Mouse (Mus musculus) limb, embryonic 14.5 days (tissue): ENCODE data around the gene Slc25a16. TPM values are rescaled to one million over a fixed set of nuclear protein-coding genes. Genes with fewer than 3 reads are reported as not detected.

Source experiments
- ATAC-seq: fragments of 200-750 bp; cut with Nextera tagmentation; 2 replicates; pipeline ENCODE4 v1.8.0; 2017; ENCODE audit warnings: low read depth, moderate number of reproducible peaks, moderate TSS enrichment; ENCODE audit not compliant: low FRiP score
- DNase-seq: peaks from one replicate; pipeline ENCODE4 v3.0.0-alpha.2; 2015; ENCODE audit warnings: low spot score
- H3K27ac ChIP-seq: fragments of 300-500 bp; sonication (generic); replicated peaks from 2 replicates; pipeline ENCODE4 v1.5.1; 2014; ENCODE audit warnings: low read depth, mild to moderate bottlenecking, low read length, moderate library complexity, mixed read lengths
- H3K27me3 ChIP-seq: fragments of 300-500 bp; sonication (generic); 2 replicates; pipeline ENCODE4 v1.6.1; 2014; ENCODE audit warnings: low read length, mixed read lengths; ENCODE audit not compliant: control insufficient read depth, insufficient read depth
- H3K36me3 ChIP-seq: fragments of 300-500 bp; sonication (generic); 2 replicates; pipeline ENCODE4 v1.6.1; 2014; ENCODE audit warnings: mild to moderate bottlenecking, low read length, moderate library complexity, mixed read lengths; ENCODE audit not compliant: control insufficient read depth, insufficient read depth
- H3K4me1 ChIP-seq: fragments of 300-500 bp; sonication (generic); 2 replicates; pipeline ENCODE4 v1.6.1; 2014; ENCODE audit warnings: antibody characterized with exemption, low read length, mixed read lengths; ENCODE audit not compliant: control insufficient read depth, insufficient read depth
- H3K4me2 ChIP-seq: fragments of 300-500 bp; sonication (generic); replicated peaks from 2 replicates; pipeline ENCODE4 v1.6.1; 2014; ENCODE audit warnings: low read depth, mild to moderate bottlenecking, low read length, moderate library complexity; ENCODE audit not compliant: severe bottlenecking
- H3K4me3 ChIP-seq: fragments of 300-500 bp; sonication (generic); replicated peaks from 2 replicates; pipeline ENCODE4 v1.5.1; 2014; ENCODE audit warnings: low read length
- H3K9ac ChIP-seq: fragments of 300-500 bp; sonication (generic); 2 replicates; pipeline ENCODE4 v1.6.1; 2014; ENCODE audit warnings: mild to moderate bottlenecking, low read depth, low read length, moderate library complexity; ENCODE audit not compliant: severe bottlenecking
- H3K9me3 ChIP-seq: fragments of 300-500 bp; sonication (generic); 2 replicates; pipeline ENCODE4 v1.6.1; 2016; ENCODE audit warnings: low read length; ENCODE audit not compliant: control insufficient read depth
- POLR2A ChIP-seq: fragments of 200-500 bp; IDR thresholded peaks from 2 replicates; pipeline ENCODE4 v1.8.0; 2012; ENCODE audit warnings: inconsistent platforms, mild to moderate bottlenecking, moderate library complexity, borderline replicate concordance; ENCODE audit not compliant: insufficient read depth, insufficient read length; ENCODE audit errors: extremely low read depth
- WGBS: fragments of 180-500 bp; shearing (Covaris S2); extraction: QIAGEN DNeasy Blood & Tissue Kit; methylation state at CpG from one replicate; pipeline ENCODE4 v1.1.7; 2014; 5-methylcytosine and 5-hydroxymethylcytosine counted together
- polyA plus RNA-seq, 2 experiments: library from polyadenylated mRNA; depleted of rRNA in 1 of 2; stranded (reverse) in 1 of 2; unstranded in 1 of 2; fragments of >200 nt; fragmentation: Nextera tagmentation in 1 of 2; extraction: Ambion mirVana in 1 of 2; gene quantifications; 2 replicates each; pipeline versions ENCODE4 v1.2.1 to v1.2.3; 2012 to 2014

Gene Slc25a16
- polyA plus RNA-seq, 2 experiments: 11.0 to 13.2 TPM

GRCm38 (mm10) chr10:62891025-62891424 is 29.4 kb upstream of the Slc25a16 start:
- Histone ChIP-seq H3K9ac (no peak overlapping the region), H3K4me1 (no peaks in the 10 kb centered on the region; the same call in 1 of the 2 replicates), H3K4me2 (no peak overlapping the region), H3K27ac (no peak overlapping the region), H3K27me3 (no peaks in the 10 kb centered on the region), H3K9me3 (no peaks in the 10 kb centered on the region), H3K36me3 (no peaks in the 10 kb centered on the region), H3K4me3 (no peak overlapping the region)
- DNase-seq: no peak
- 75% methylated on average over 3 of the region's 3 CpGs for WGBS
- ATAC-seq: no peak
- no peak for TF ChIP-seq POLR2A

GRCm38 (mm10) chr10:62892549-62893232 is 27.7 kb upstream of the Slc25a16 start:
- H3K27ac ChIP-seq: no peak overlapping the region
- DNase-seq: no peak
- ATAC-seq: no peak
- no peak for TF ChIP-seq POLR2A
- H3K4me2 ChIP-seq: no peak overlapping the region
- H3K27me3 ChIP-seq: no peaks in the 10 kb centered on the region
- 27% methylated on average over 4 of the region's 4 CpGs for whole genome bisulfite sequencing
- no peaks in the 10 kb centered on the region for H3K4me1 ChIP-seq
- H3K9me3 ChIP-seq: no peaks in the 10 kb centered on the region
- no peak overlapping the region for H3K4me3 ChIP-seq
- H3K36me3 ChIP-seq: no peaks in the 10 kb centered on the region
- H3K9ac ChIP-seq: no peak overlapping the region

GRCm38 (mm10) chr10:62893356-62893884 is 27.0 kb upstream of the Slc25a16 start:
- Histone ChIP-seq H3K9ac (no peak overlapping the region), H3K9me3 (no peaks in the 10 kb centered on the region), H3K4me2 (no peak overlapping the region), H3K4me3 (no peak overlapping the region), H3K27ac (no peak overlapping the region), H3K27me3 (no peaks in the 10 kb centered on the region), H3K4me1 (no peaks in the 10 kb centered on the region), H3K36me3 (no peaks in the 10 kb centered on the region)
- ATAC-seq: no peak
- 53% methylated on average over 6 of the region's 6 CpGs for WGBS
- TF ChIP-seq POLR2A: no peak
- DNase-seq: no peak

GRCm38 (mm10) chr10:62894447-62894846 is 26.0 kb upstream of the Slc25a16 start:
- 72% methylated on average over 3 of the region's 3 CpGs for WGBS
- TF ChIP-seq POLR2A: no peak
- Histone ChIP-seq H3K4me2 (no peak overlapping the region), H3K9me3 (no peaks in the 10 kb centered on the region), H3K4me1 (no peaks in the 10 kb centered on the region), H3K27ac (no peak overlapping the region), H3K36me3 (no peaks in the 10 kb centered on the region), H3K4me3 (no peak overlapping the region), H3K27me3 (no peaks in the 10 kb centered on the region), H3K9ac (no peak overlapping the region)
- ATAC-seq (no peak), DNase-seq (no peak)

- TF ChIP-seq POLR2A: no peak
- no peak for DNase-seq
- Histone ChIP-seq H3K4me3 (no peak overlapping the region), H3K9ac (no peak overlapping the region), H3K27ac (no peak overlapping the region), H3K4me2 (no peak overlapping the region), H3K9me3 (no peaks in the 10 kb centered on the region), H3K27me3 (no peaks in the 10 kb centered on the region), H3K36me3 (no peaks in the 10 kb centered on the region), H3K4me1 (no peaks in the 10 kb centered on the region)
- 80% methylated on average over 6 of the region's 6 CpGs for WGBS
- ATAC-seq: no peak
Observed at GRCm38 (mm10) chr10:62895386-62895785, 25.0 kb upstream of the Slc25a16 start.
